Mouse (Mus musculus) gastrocnemius, adult 8-10 months (tissue): ENCODE measurements around the gene Fam114a1. TPM values are rescaled to one million over a fixed set of nuclear protein-coding genes. Genes with fewer than 3 reads are reported as not detected.

Experiments used
- microRNA-seq: library from miRNA; unstranded; fragments of <30 nt; microRNA quantifications from one replicate; pipeline ENCODE4 v1.2.0, GENCODE M21; 2022
- total RNA-seq, 4 experiments: library from RNA; stranded (reverse); gene quantifications; 2 replicates each; pipeline ENCODE4 v1.2.4; 2022

Gene Fam114a1
- total RNA-seq, 4 experiments from 2014 or later = 2.7 to 9.1 (median 4.0) TPM

Small RNA genes within 50 kb of the gene (microRNA-seq; reads per million reads assigned to microRNA genes)
- gene Mir574 = 117 reads per million, percentile 53 among the genes with 10 or more reads in this experiment

Other genes with a start within 250 kb of the Fam114a1 start
- gene Klf3, start 166.7 kb upstream of the Fam114a1 start, total RNA-seq = 10 to 100 TPM in 2 of 4 experiments, 1 to 10 TPM in 2; 6.7 to 16.3 (median 10.1) TPM
- not detected for gene Tlr1, start 36.5 kb upstream of the Fam114a1 start, total RNA-seq
- gene Tlr6, start 10.0 kb upstream of the Fam114a1 start, total RNA-seq = under 1 TPM; 0.16 to 0.34 (median 0.29) TPM
- gene Tmem156, start 122.1 kb downstream of the Fam114a1 start, total RNA-seq = under 1 TPM in 1 of 4 experiments, not detected in 3; 0.25 TPM
- gene Klhl5, start 137.5 kb downstream of the Fam114a1 start, total RNA-seq = 1 to 10 TPM; 4.5 to 6.0 (median 5.6) TPM
- gene Wdr19, start 229.6 kb downstream of the Fam114a1 start, total RNA-seq = 1 to 10 TPM in 3 of 4 experiments, under 1 TPM in 1; 0.56 to 1.4 (median 1.1) TPM